Mouse (Mus musculus): ENCODE results near the gene Tmcc3.

- no peak for TF ChIP-seq CTCF (IDR thresholded peaks at IDR 0.05; ENCODE audit: low read depth, low read length)
- no peak for TF ChIP-seq EP300 (IDR thresholded peaks at IDR 0.05; ENCODE audit: insufficient read depth, low read depth, low read length)
Measured at GRCm38 (mm10) chr10:94496826-94497440, 185.2 kb downstream of the Tmcc3 start.

Data from ES-Bruce4 (cell line).